Mouse (Mus musculus) liver, adult 2 months (tissue): ENCODE data around the gene Sec14l4.

Source experiments
- CTCF ChIP-seq: fragments of 200-500 bp; IDR thresholded peaks from 2 replicates; pipeline ENCODE4 v1.5.1; 2011; ENCODE audit warnings: low read depth, low read length, control low read depth
- POLR2A ChIP-seq: fragments of 200-500 bp; IDR thresholded peaks from 2 replicates; pipeline ENCODE4 v1.6.1; 2011; ENCODE audit warnings: low read length, control low read depth; ENCODE audit not compliant: insufficient read depth; ENCODE audit errors: extremely low read depth

- TF ChIP-seq CTCF (no peak), POLR2A (0 out of 2 replicates have a peak, but pooled peaks have one; percentile 26)
Observed at GRCm38 (mm10) chr11:4096054-4096984, 65.1 kb downstream of the Sec14l4 start.
